Mouse (Mus musculus) hindbrain, postnatal 0 days (tissue): ENCODE results near the gene Kiss1r. TPM values are rescaled to one million over a fixed set of nuclear protein-coding genes. Genes with fewer than 3 reads are reported as not detected.

Source experiments
- ATAC-seq: fragments of 200-750 bp; cut with Nextera tagmentation; 2 replicates; pipeline ENCODE4 v1.8.0; 2017; ENCODE audit warnings: mild to moderate bottlenecking, moderate TSS enrichment, moderate library complexity
- DNase-seq: peaks from one replicate; pipeline ENCODE4 v3.0.0-alpha.2; 2015; ENCODE audit warnings: low spot score
- H3K27ac ChIP-seq: fragments of 300-500 bp; sonication (generic); 2 replicates; pipeline ENCODE4 v1.5.1; 2014; ENCODE audit warnings: mild to moderate bottlenecking
- H3K27me3 ChIP-seq: fragments of 300-500 bp; sonication (generic); 2 replicates; pipeline ENCODE4 v1.6.1; 2014; ENCODE audit warnings: low read length, mixed read lengths; ENCODE audit not compliant: insufficient read depth
- H3K36me3 ChIP-seq: fragments of 300-500 bp; sonication (generic); 2 replicates; pipeline ENCODE4 v1.6.1; 2014; ENCODE audit warnings: low read length, mixed read lengths; ENCODE audit not compliant: insufficient read depth
- H3K4me1 ChIP-seq: fragments of 300-500 bp; sonication (generic); 2 replicates; pipeline ENCODE4 v1.6.1; 2014; ENCODE audit warnings: antibody characterized with exemption, low read length, mixed read lengths; ENCODE audit not compliant: insufficient read depth
- H3K4me2 ChIP-seq: fragments of 300-500 bp; sonication (generic); 2 replicates; pipeline ENCODE4 v1.6.1; 2014; ENCODE audit warnings: low read depth, mild to moderate bottlenecking, low read length, moderate library complexity, mixed read lengths
- H3K4me3 ChIP-seq: fragments of 300-500 bp; sonication (generic); 2 replicates; pipeline ENCODE4 v1.5.1; 2014; ENCODE audit warnings: low read length
- H3K9ac ChIP-seq: fragments of 300-500 bp; sonication (generic); replicated peaks from 2 replicates; pipeline ENCODE4 v1.6.1; 2014; ENCODE audit warnings: mild to moderate bottlenecking, low read length, moderate library complexity, mixed read lengths
- H3K9me3 ChIP-seq: fragments of 300-500 bp; sonication (generic); 2 replicates; pipeline ENCODE4 v1.6.1; 2016; ENCODE audit warnings: low read length, mixed read lengths
- CTCF ChIP-seq: IDR thresholded peaks from 2 replicates; pipeline ENCODE4 v1.5.1; 2016; ENCODE audit warnings: antibody characterized with exemption, control low read depth, low read depth
- WGBS: fragments of 180-500 bp; shearing (Covaris S2); extraction: QIAGEN DNeasy Blood & Tissue Kit; methylation state at CpG from one replicate; pipeline ENCODE4 v1.1.7; 2014; 5-methylcytosine and 5-hydroxymethylcytosine counted together
- polyA plus RNA-seq: library from polyadenylated mRNA; unstranded; fragments of >200 nt; fragmentation: Nextera tagmentation; extraction: Ambion mirVana; gene quantifications from 2 replicates; pipeline ENCODE4 v1.2.1, GENCODE M21; 2015
- total RNA-seq: library from RNA; depleted of rRNA; stranded (reverse); fragments of >200 nt; gene quantifications from 2 replicates; pipeline ENCODE4 v1.2.3, GENCODE M21; 2014

Kiss1r gene
- total and polyA plus RNA-seq, 2 experiments from 2014 or later = 3.4 to 9.4 TPM

DNA sequence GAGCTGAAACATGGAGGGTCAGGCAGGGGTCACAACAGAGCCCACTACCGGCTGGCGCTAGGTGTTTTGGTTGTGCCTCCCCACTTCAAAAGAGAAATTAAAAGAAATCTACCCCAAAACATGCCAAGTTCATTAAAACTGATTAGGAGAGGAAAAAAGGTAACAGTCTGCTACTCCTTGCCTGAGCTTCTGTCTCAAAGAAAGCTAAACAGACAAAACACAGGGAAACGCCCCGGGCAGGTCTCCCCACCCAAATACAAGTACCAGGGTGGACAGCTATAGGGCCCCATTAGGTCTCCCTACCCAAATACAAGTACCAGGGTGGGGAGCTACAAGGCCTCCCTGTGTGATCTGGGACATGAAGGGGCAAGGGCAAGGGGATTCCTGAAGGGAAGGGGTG lies 6.2 kb upstream of the Kiss1r start, which contains the start of gene Gm26602:
Gm26602 (plus strand) TSS at position 301 of the 400 bp plus-strand sequence.
- H3K4me1 ChIP-seq = peaks cover 9% of the 10 kb centered on the region
- ATAC-seq (no peak), DNase-seq (no peak)
- peak within 1 kb of the TSS; percentile 100 for H3K27ac ChIP-seq
- 97% methylated on average over 4 of the region's 4 CpGs for WGBS
- no peak within 1 kb of the TSS for H3K4me3 ChIP-seq
- 0 out of 2 replicates have a peak, but pooled peaks cover 7% of the 10 kb centered on the region for H3K36me3 ChIP-seq
- peak within 1 kb of the TSS; percentile 53; the same call in 1 of the 2 replicates for H3K4me2 ChIP-seq
- H3K9ac ChIP-seq = peak within 1 kb of the TSS; percentile 97; the same call in 1 of the 2 replicates
- TF ChIP-seq CTCF = no peak
- H3K9me3 ChIP-seq = no peaks in the 10 kb centered on the region
- H3K27me3 ChIP-seq = no peaks in the 10 kb centered on the region

- DNase-seq (no peak), ATAC-seq (no peak)
- Histone ChIP-seq H3K27me3 (no peaks in the 10 kb centered on the region), H3K4me3 (no peak overlapping the region), H3K9me3 (no peaks in the 10 kb centered on the region), H3K9ac (no peak overlapping the region), H3K36me3 (0 out of 2 replicates have a peak, but pooled peaks cover 7% of the 10 kb centered on the region), H3K27ac (no peak overlapping the region), H3K4me1 (peaks cover 14% of the 10 kb centered on the region), H3K4me2 (no peak overlapping the region)
- 69% methylated on average over 20 of the region's 20 CpGs for WGBS
- TF ChIP-seq CTCF = no peak
Measured at GRCm38 (mm10) chr10:79912412-79912811, 4.4 kb upstream of the Kiss1r start.

- peak; percentile 48 for DNase-seq
- Histone ChIP-seq H3K9ac (peak overlapping the region; percentile 15), H3K27me3 (peaks cover 16% of the 10 kb centered on the region), H3K36me3 (0 out of 2 replicates have a peak, but pooled peaks cover 7% of the 10 kb centered on the region), H3K4me1 (peaks cover 14% of the 10 kb centered on the region), H3K4me2 (no peak overlapping the region), H3K9me3 (no peaks in the 10 kb centered on the region), H3K27ac (peak overlapping the region; percentile 3; the same call in 1 of the 2 replicates), H3K4me3 (no peak overlapping the region)
- WGBS = 69% methylated on average over 10 of the region's 11 CpGs
- TF ChIP-seq CTCF = no peak
- ATAC-seq = no peak
Measured at GRCm38 (mm10) chr10:79914131-79914947, 2.4 kb upstream of the Kiss1r start.

DNA sequence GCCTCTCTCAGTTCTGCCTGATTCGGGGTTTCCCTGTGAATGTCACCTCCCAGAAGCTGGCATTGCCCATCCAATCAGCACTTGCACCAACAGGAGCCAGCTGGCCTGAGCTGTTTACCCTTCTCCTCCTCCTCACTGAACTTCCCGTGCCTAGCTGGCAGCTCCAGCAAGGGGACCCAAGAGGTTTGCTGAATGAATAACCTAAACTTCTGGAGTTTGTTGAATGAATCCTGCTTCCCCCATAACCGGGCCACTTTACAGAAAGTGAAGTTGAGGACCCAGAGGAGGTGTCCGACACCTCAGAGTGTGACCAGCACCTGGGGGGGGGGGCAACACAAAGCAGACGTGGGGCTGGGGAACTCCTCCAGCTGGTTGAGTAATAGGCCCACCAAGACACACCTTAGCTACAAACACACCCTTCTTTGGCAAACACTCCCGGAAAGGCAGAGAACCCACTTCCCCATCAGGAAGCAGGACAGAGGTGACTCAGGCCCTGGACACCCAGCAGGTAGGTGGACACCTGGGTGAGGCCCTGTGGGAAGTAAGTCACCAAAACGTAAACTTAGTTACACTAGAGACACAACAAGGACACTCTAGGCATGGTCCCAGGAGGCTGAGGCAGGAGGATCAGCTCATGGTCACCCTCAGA lies 1.7 kb upstream of the Kiss1r start:
- H3K4me3 ChIP-seq = no peak overlapping the region
- H3K36me3 ChIP-seq = 0 out of 2 replicates have a peak, but pooled peaks cover 7% of the 10 kb centered on the region
- H3K4me1 ChIP-seq = peaks cover 14% of the 10 kb centered on the region
- WGBS = 63% methylated on average over 7 of the region's 7 CpGs
- H3K9me3 ChIP-seq = no peaks in the 10 kb centered on the region
- ATAC-seq (no peak), DNase-seq (no peak)
- H3K9ac ChIP-seq = no peak overlapping the region
- no peak overlapping the region; the same call in 1 of the 2 replicates for H3K27ac ChIP-seq
- no peak for TF ChIP-seq CTCF
- H3K4me2 ChIP-seq = 0 out of 2 replicates have a peak overlapping the region, but pooled peaks have one; percentile 97
- H3K27me3 ChIP-seq = peaks cover 22% of the 10 kb centered on the region

DNA sequence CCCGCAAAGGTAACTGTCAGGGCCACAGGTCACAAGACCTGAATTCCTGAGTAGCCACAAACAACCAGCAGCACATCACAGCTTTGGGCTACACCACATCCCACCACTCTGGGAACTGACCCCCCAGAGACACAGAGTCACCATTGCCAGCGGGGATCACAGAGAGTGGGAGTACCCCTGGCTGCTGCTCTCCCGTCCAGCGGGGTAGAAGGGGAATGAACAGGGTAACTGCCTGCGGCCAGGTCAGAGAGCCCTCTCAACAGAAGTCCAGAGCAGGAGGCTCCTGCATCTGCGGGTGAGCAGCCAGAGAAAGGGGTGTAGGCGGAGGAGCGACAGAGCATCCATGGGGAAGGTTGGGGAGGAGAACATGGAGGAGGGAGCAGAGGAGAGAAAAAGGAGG lies 690 bp upstream of the Kiss1r start:
- 0 out of 2 replicates have a peak, but pooled peaks cover 3% of the 10 kb centered on the region for H3K36me3 ChIP-seq
- ATAC-seq = no peak
- H3K9me3 ChIP-seq = no peaks in the 10 kb centered on the region
- H3K4me1 ChIP-seq = peaks cover 19% of the 10 kb centered on the region
- peak overlapping the region; percentile 80 for H3K4me3 ChIP-seq
- no peak for DNase-seq
- TF ChIP-seq CTCF = no peak
- WGBS = 8% methylated on average over 8 of the region's 8 CpGs
- peak overlapping the region; percentile 97 for H3K4me2 ChIP-seq
- peaks cover 32% of the 10 kb centered on the region for H3K27me3 ChIP-seq
- peak overlapping the region; percentile 32; the same call in 1 of the 2 replicates for H3K27ac ChIP-seq
- peak overlapping the region; percentile 92 for H3K9ac ChIP-seq

DNA sequence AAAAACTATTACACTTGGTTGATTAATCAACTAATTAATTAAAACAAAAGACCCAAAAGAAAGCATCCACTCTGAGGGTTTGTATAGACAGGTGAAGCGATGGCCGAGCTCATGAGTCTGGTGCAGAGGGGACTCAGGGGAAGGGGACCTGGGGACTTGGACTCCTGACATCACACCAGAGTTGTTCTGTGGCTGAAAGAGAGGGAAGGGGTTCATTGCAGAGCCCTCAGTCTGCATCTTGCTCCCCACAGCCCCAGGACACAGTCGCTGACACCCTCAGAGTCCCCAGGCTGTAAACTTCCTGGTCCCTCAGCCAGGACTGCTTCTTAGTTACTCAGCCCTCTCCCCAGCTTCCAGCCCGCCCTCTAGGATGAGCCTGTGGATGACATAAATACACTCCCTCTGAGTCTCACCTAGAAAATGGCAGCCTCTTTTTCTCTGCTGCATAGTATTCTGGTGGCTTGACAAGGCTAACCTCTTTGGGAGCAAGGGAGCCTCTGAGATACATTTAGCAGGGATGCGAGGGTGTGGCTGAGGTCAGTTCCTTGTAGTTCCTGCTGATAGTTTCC lies 845 bp downstream of the Kiss1r start:
- DNase-seq (no peak), ATAC-seq (no peak)
- Histone ChIP-seq H3K27me3 (peaks cover 45% of the 10 kb centered on the region), H3K4me3 (peak overlapping the region; percentile 80), H3K9ac (peak overlapping the region; percentile 92; the same call in 1 of the 2 replicates), H3K4me1 (peaks cover 24% of the 10 kb centered on the region), H3K36me3 (no peaks in the 10 kb centered on the region), H3K9me3 (no peaks in the 10 kb centered on the region), H3K27ac (no peak overlapping the region), H3K4me2 (peak overlapping the region; percentile 97)
- no peak for TF ChIP-seq CTCF
- WGBS = 72% methylated on average over 5 of the region's 5 CpGs
